Mouse (Mus musculus) liver, embryonic 12.5 days (tissue): Measurements from ENCODE around the gene Adprh. TPM values are rescaled to one million over a fixed set of nuclear protein-coding genes. Genes with fewer than 3 reads are reported as not detected.

Source experiments
- ATAC-seq: fragments of 200-750 bp; cut with Nextera tagmentation; 2 replicates; pipeline ENCODE4 v1.8.0; 2017; ENCODE audit warnings: moderate number of reproducible peaks, mild to moderate bottlenecking, moderate library complexity
- H3K27ac ChIP-seq: fragments of 300-500 bp; sonication (generic); 2 replicates; pipeline ENCODE4 v1.5.1; 2016; ENCODE audit warnings: mild to moderate bottlenecking
- H3K27me3 ChIP-seq: fragments of 300-500 bp; sonication (generic); replicated peaks from 2 replicates; pipeline ENCODE4 v1.6.1; 2016; ENCODE audit warnings: mild to moderate bottlenecking, moderate library complexity
- H3K36me3 ChIP-seq: fragments of 300-500 bp; sonication (generic); 2 replicates; pipeline ENCODE4 v1.6.1; 2016; ENCODE audit warnings: mild to moderate bottlenecking, moderate library complexity
- H3K4me1 ChIP-seq: fragments of 300-500 bp; sonication (generic); 2 replicates; pipeline ENCODE4 v1.6.1; 2016
- H3K4me2 ChIP-seq: fragments of 300-500 bp; sonication (generic); 2 replicates; pipeline ENCODE4 v1.6.1; 2016; ENCODE audit warnings: mild to moderate bottlenecking, moderate library complexity
- H3K4me3 ChIP-seq: fragments of 300-500 bp; sonication (generic); 2 replicates; pipeline ENCODE4 v1.5.1; 2016; ENCODE audit warnings: mild to moderate bottlenecking, moderate library complexity
- H3K9ac ChIP-seq: fragments of 300-500 bp; sonication (generic); 2 replicates; pipeline ENCODE4 v1.6.1; 2016; ENCODE audit warnings: mild to moderate bottlenecking, moderate library complexity
- H3K9me3 ChIP-seq: fragments of 300-500 bp; sonication (generic); replicated peaks from 2 replicates; pipeline ENCODE4 v1.6.1; 2016; ENCODE audit warnings: mild to moderate bottlenecking, moderate library complexity
- WGBS: fragments of 180-500 bp; shearing (Covaris S2); methylation state at CpG from one replicate; pipeline ENCODE4 v1.1.7; 2016; ENCODE audit not compliant: insufficient replicate concordance; 5-methylcytosine and 5-hydroxymethylcytosine counted together
- polyA plus RNA-seq: library from polyadenylated mRNA; unstranded; fragments of >200 nt; fragmentation: Nextera tagmentation; extraction: Ambion mirVana; gene quantifications from 2 replicates; pipeline ENCODE4 v1.2.1, GENCODE M21; 2016

Adprh gene
- polyA plus RNA-seq, 1 experiment from 2014 or later, result 53.5 TPM

DNA sequence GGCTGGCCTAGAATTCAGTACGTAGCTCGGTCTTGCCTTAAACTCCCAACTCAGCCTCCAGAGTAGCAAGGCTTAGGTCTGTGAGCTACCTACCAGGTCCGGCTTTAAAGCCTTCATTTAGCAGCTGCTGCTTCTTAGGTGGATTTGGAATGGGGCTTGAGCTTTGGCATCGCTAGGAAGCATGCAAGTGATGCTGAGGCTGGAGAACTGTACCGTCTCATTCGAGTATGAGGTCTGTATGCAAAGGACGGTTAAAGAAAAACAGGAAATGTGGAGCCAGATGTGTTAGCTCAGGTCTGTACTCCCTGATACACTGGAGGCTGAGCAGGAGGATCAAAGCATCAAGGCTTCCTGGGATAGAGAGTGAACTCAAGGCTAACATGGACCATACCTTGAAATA, 9.7 kb upstream of the Adprh start:
- Histone ChIP-seq H3K36me3 (no peaks in the 10 kb centered on the region), H3K4me2 (no peak overlapping the region), H3K4me1 (peaks cover 23% of the 10 kb centered on the region), H3K27ac (no peak overlapping the region), H3K9me3 (no peaks in the 10 kb centered on the region), H3K9ac (no peak overlapping the region), H3K27me3 (no peaks in the 10 kb centered on the region), H3K4me3 (no peak overlapping the region)
- WGBS, result 67% methylated on average over 7 of the region's 7 CpGs
- ATAC-seq, result no peak

- Histone ChIP-seq H3K27me3 (no peaks in the 10 kb centered on the region), H3K4me1 (peaks cover 23% of the 10 kb centered on the region), H3K4me3 (no peak overlapping the region), H3K4me2 (no peak overlapping the region), H3K9me3 (no peaks in the 10 kb centered on the region), H3K36me3 (no peaks in the 10 kb centered on the region), H3K9ac (no peak overlapping the region), H3K27ac (no peak overlapping the region)
- 53% methylated on average over 8 of the region's 8 CpGs for WGBS
- ATAC-seq, result no peak
Observed at GRCm38 (mm10) chr16:38461749-38462148, 9.2 kb upstream of the Adprh start.

DNA sequence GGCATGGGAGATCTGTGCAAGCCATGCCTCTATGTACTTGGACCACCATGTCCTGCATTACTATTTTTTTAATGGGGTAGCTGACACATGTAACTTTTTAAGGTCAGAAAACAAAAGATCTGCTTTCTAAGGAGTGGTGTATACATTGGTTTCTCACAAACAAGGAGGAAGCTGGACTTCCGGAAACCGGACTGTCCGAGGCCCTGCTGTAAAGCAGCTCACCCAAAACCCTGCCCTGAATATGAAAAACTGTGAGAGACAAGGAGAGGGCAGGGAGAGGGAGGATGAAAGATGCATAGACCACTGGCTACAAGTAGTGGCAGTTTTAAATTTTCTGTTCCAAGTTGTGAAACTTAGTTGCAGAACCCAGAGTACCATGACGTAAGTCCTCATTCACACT, 7.5 kb upstream of the Adprh start:
- 77% methylated on average over 4 of the region's 4 CpGs for WGBS
- H3K4me2 ChIP-seq, result no peak overlapping the region

GRCm38 (mm10) chr16:38458600-38459280, 6.2 kb upstream of the Adprh start:
- Histone ChIP-seq H3K4me1 (peaks cover 28% of the 10 kb centered on the region), H3K27me3 (no peaks in the 10 kb centered on the region), H3K36me3 (no peaks in the 10 kb centered on the region), H3K27ac (no peak overlapping the region), H3K4me2 (no peak overlapping the region), H3K4me3 (no peak overlapping the region), H3K9ac (no peak overlapping the region), H3K9me3 (no peaks in the 10 kb centered on the region)
- ATAC-seq, result no peak
- WGBS, result 54% methylated on average over 6 of the region's 6 CpGs

More for the DNA sequence above, 7.5 kb upstream of the Adprh start:
- Histone ChIP-seq H3K9me3 (no peaks in the 10 kb centered on the region), H3K36me3 (no peaks in the 10 kb centered on the region), H3K27me3 (no peaks in the 10 kb centered on the region), H3K27ac (no peak overlapping the region), H3K9ac (no peak overlapping the region), H3K4me1 (peaks cover 20% of the 10 kb centered on the region), H3K4me3 (no peak overlapping the region)
- ATAC-seq, result no peak

GRCm38 (mm10) chr16:38456812-38457567, 4.5 kb upstream of the Adprh start:
- no peaks in the 10 kb centered on the region for H3K36me3 ChIP-seq
- no peak overlapping the region; the same call in 1 of the 2 replicates for H3K9ac ChIP-seq
- WGBS, result 35% methylated on average over 11 of the region's 11 CpGs

GRCm38 (mm10) chr16:38455511-38456418, 3.3 kb upstream of the Adprh start, which contains the start of gene Cd80:
Gene Cd80 (plus strand): TSS chr16:38455561.
- no peak for ATAC-seq
- Histone ChIP-seq H3K27ac (peak within 1 kb of the TSS; percentile 70; the same call in 1 of the 2 replicates), H3K4me3 (no peak within 1 kb of the TSS), H3K9me3 (no peaks in the 10 kb centered on the region), H3K4me1 (peaks cover 47% of the 10 kb centered on the region), H3K4me2 (no peak within 1 kb of the TSS), H3K9ac (no peak within 1 kb of the TSS; the same call in 1 of the 2 replicates), H3K36me3 (no peaks in the 10 kb centered on the region), H3K27me3 (no peaks in the 10 kb centered on the region)
- 73% methylated on average over 15 of the region's 17 CpGs for WGBS

More at GRCm38 (mm10) chr16:38456812-38457567, 4.5 kb upstream of the Adprh start:
- Histone ChIP-seq H3K27ac (no peak overlapping the region), H3K4me2 (no peak overlapping the region), H3K4me3 (no peak overlapping the region), H3K27me3 (no peaks in the 10 kb centered on the region), H3K9me3 (no peaks in the 10 kb centered on the region), H3K4me1 (peaks cover 36% of the 10 kb centered on the region)
- no peak for ATAC-seq

- H3K9ac ChIP-seq, result no peak overlapping the region
- H3K27me3 ChIP-seq, result no peaks in the 10 kb centered on the region
- H3K27ac ChIP-seq, result peak overlapping the region; percentile 70; the same call in 1 of the 2 replicates
- no peak overlapping the region for H3K4me2 ChIP-seq
- H3K4me1 ChIP-seq, result peaks cover 53% of the 10 kb centered on the region
- H3K4me3 ChIP-seq, result no peak overlapping the region
- H3K9me3 ChIP-seq, result no peaks in the 10 kb centered on the region
- WGBS, result 72% methylated on average over 11 of the region's 11 CpGs
- no peak for ATAC-seq
- peaks cover 8% of the 10 kb centered on the region for H3K36me3 ChIP-seq
Observed at GRCm38 (mm10) chr16:38454533-38455254, 2.2 kb upstream of the Adprh start.

- ATAC-seq, result peak; percentile 63
- Histone ChIP-seq H3K4me1 (peaks cover 52% of the 10 kb centered on the region), H3K27ac (peak overlapping the region; percentile 70), H3K9me3 (no peaks in the 10 kb centered on the region), H3K4me2 (peak overlapping the region; percentile 21; the same call in 1 of the 2 replicates), H3K4me3 (no peak overlapping the region), H3K9ac (no peak overlapping the region), H3K27me3 (no peaks in the 10 kb centered on the region), H3K36me3 (peaks cover 15% of the 10 kb centered on the region)
- 31% methylated on average over 4 of the region's 4 CpGs for WGBS
Observed at GRCm38 (mm10) chr16:38453952-38454351, 1.4 kb upstream of the Adprh start.

DNA sequence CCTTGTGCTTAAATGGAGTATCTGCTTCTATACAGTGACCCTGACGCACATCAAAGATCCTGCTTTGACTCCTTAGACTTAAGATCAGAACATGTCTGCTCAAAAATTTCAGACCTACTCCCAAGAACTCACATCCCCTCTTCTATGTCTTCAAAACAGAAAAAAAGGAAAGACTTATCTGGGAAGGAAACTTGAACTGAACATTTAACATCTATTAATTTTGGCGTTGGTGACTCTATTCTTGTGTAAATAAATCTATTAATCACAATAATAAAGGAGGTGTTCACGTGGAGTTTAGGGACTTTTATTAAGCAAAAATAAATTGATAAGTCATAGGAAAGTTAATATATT, 675 bp upstream of the Adprh start:
- WGBS, result 28% methylated on average over 3 of the region's 3 CpGs
- no peaks in the 10 kb centered on the region for H3K27me3 ChIP-seq
- H3K27ac ChIP-seq, result peak overlapping the region; percentile 85
- H3K4me2 ChIP-seq, result peak overlapping the region; percentile 84
- ATAC-seq, result no peak
- peak overlapping the region; percentile 74 for H3K4me3 ChIP-seq
- H3K36me3 ChIP-seq, result peaks cover 22% of the 10 kb centered on the region
- peak overlapping the region; percentile 87 for H3K9ac ChIP-seq
- H3K4me1 ChIP-seq, result peaks cover 44% of the 10 kb centered on the region
- H3K9me3 ChIP-seq, result no peaks in the 10 kb centered on the region

DNA sequence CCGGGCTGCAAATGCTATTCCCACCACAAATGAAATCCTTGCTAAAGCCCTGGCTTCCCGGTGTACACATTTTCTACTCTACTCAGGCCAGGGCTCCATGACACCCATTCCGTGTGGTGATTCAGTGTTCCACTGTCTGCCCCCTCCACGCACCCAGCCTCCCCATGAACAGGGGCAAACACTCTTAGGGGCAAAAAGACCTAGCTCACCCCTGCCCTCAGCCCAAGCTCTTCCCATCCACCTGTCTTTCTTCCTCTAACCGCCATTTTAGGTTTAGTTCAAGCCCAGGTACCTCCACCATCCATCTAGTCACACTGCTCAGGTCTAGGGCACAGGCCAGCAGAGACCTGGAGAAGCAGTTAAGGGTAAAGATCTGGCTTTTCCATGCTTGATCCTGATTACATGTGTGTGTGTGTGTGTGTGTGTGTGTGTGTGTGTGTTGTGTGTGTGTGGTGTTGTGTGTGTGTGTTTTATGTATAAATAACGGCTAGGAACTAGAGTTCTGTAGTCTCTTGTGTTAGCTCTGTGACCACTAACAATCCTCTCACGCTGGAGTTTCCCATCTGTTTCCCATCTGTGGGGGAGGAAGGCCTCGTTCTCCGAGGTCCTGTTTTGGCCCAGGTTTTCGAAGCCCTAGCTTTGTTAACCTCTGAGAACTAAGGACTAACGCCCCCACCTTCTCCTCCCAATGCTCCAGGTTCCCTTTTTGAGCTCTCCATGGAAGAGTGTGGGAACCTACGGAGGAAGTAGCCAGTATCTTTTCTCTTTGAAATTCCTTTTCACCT, 890 bp downstream of the Adprh start:
- Histone ChIP-seq H3K9me3 (no peaks in the 10 kb centered on the region), H3K4me2 (peak overlapping the region; percentile 84), H3K4me3 (peak overlapping the region; percentile 74), H3K4me1 (peaks cover 33% of the 10 kb centered on the region), H3K27me3 (no peaks in the 10 kb centered on the region), H3K9ac (peak overlapping the region; percentile 87), H3K36me3 (peaks cover 38% of the 10 kb centered on the region), H3K27ac (peak overlapping the region; percentile 85)
- ATAC-seq, result no peak
- 46% methylated on average over 12 of the region's 12 CpGs for WGBS
